Mouse (Mus musculus): ENCODE measurements around the gene Dynlt1a.
"Not testable (repeated sequence)": the region's sequence is repeated elsewhere in the genome, so short reads cannot be mapped to it uniquely, and the experiment has no call there.

The Dynlt1a gene

DNA sequence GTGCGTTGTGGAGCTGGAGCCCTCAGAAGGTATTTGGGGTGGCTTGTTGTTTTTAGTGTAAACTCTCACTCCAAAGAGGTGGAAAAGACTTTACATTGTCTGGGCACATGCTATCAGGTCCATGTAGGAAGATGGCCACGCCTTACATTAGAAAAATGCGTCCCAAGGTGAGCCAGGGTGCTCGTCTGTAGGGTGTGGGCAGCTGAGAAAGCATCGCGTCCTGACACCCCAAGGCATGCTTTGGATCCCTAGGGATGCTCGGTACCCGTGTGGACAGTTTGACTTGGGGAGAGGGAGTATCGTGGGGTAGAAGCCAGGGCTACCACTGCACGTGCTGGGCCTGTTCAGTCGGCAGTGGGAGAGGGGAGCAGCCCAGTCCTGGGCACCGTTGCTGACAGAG, 28.3 kb downstream of the Dynlt1a start:
- DNase-seq (ENCODE audit: low read depth in 1 of 2, low spot score in 2 of 2), result not testable (repeated sequence)

DNA sequence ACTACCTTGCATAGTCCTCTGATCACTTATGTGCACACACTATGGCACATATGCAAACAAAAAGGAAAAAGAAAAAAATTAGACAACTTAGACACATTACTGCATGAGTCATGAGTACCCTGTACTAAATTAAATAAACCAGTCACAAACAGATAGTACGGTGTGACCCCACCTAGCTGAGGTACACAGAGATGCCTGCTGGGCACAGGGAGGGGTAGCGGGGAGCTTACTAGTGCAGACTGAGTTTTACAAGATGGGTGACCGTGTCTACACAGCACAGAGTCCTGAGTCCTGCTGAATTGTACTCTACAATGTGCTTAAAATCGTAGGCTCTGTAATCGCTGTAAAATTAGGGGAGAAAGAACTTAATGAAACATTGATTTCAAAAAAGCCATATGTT, 31.1 kb downstream of the Dynlt1a start:
- DNase-seq (ENCODE audit: low read depth in 1 of 2, low spot score in 2 of 2), result not testable (repeated sequence)

DNA sequence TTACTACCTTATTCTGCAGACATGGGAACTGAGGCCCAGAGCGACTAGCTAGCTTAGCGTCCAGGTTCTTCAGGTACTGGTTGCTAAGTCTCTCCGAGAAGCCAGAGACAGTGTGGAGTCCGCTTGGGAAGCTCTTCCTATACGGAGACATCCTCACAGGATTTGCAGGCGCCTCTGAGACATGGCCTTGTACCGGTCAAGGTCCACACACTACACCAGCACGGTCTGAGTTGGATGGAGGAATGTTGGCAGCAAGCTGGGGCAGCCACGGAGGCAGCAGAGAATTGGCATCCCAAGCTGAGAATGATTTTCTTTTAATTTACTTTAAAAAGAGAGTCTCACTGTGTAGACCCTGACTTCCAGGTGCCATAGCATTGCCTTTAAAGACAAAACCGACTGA, 34.2 kb downstream of the Dynlt1a start:
- not testable (repeated sequence) for DNase-seq (ENCODE audit: low read depth in 1 of 2, low spot score in 2 of 2)

DNA sequence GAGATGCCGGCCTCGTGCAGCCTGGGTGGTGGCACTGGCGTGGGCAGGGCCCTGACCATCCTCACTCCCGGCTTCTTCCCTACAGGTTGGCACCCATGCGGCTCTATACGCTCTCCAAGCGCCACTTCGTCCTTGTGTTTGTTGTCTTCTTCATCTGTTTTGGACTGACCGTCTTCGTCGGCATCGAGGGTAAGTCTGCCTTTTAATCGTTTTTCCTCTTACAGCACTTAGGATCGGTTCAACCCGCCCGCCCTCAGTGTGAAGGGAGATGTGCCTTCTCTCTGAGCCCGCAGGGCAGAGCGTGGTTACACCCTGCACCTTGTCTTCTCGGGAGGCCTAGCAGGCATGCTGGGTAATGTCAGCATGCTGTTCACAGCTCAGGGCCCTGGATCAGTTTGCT, 36.8 kb downstream of the Dynlt1a start:
- not testable (repeated sequence) for DNase-seq (ENCODE audit: low read depth in 1 of 2, low spot score in 2 of 2)

DNA sequence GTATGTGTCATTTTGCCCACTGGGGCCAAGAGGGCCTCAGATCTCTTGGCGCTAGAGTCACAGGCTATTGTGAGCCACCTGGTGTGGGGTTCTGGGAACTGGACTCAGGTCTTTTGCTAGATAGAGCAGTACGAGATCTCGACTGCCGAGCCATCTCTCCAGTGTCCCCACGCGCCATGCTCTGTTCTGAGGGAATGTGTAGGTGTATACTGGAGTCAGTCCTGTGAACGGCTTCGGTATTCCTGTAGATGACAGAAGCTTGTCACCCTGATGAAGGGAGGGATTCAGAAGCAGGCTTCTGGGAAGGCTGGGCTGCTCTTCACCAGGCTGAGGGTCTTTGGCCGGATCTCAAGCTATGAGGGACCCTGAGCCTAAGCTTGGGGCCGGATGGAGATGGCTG, 37.5 kb downstream of the Dynlt1a start:
- not testable (repeated sequence) for DNase-seq (ENCODE audit: low read depth in 1 of 2, low spot score in 2 of 2)

DNA sequence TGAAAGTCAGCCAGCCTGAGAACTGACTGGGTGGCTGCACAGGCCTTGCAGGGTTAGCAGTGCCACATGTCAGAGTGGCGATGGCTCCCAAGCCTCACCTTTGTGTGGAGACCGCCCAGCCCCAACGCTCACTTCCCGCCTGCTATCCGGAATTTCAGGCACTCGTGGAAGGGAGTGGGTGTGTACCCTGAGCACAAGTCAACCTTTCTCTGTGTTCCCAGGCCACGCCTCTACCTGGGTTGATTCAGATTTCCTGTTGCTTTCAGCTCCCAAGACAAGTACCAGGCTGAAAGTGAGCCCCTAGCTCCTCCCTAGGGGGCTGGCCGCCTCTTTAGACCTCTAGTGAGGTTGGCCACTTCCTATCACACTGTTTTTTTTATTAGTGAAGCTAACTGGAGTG, 38.1 kb downstream of the Dynlt1a start:
- DNase-seq (ENCODE audit: low read depth in 1 of 2, low spot score in 2 of 2), result not testable (repeated sequence)

DNA sequence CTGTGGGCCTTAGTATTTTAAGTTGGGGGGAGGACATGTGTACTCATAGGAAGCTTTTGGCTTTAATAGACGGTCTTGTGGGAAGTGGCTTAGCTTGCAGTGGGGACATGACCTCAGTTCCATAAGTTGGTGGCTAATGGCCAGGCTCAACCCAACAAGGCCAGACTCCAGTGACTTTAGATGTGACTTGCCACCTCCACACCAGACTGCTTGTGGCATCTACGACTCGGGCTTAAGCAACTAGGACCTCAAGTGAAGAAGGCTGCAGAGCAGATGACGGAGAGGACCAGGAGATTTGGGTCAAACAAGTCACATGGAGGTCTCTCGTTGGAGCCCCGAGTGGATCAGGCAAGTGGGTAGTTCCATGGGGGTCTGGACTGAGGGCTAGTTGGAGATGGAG, 42.6 kb downstream of the Dynlt1a start:
- DNase-seq (ENCODE audit: low read depth in 1 of 2, low spot score in 2 of 2), result not testable (repeated sequence)

DNA sequence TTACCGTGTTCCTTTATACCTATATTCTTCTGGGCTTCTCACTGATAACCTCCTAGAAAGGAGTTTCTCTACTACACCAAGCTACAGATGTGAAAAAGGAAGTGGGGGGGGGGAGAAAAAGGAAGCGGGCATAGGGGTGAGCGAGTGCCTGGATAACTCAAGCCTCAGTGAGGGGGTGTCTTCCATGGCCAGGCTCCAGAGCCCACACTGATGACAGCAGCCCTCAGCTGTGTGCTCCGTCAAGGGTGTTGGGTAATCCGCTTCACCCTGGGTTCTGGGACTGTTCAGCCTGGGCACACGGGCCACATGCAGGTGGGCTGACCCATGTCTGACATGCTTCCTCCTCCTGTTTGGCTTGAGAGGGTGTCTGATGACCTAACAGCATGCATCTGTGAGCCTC, 45.3 kb downstream of the Dynlt1a start:
- not testable (repeated sequence) for DNase-seq (ENCODE audit: low read depth in 1 of 2, low spot score in 2 of 2)

DNA sequence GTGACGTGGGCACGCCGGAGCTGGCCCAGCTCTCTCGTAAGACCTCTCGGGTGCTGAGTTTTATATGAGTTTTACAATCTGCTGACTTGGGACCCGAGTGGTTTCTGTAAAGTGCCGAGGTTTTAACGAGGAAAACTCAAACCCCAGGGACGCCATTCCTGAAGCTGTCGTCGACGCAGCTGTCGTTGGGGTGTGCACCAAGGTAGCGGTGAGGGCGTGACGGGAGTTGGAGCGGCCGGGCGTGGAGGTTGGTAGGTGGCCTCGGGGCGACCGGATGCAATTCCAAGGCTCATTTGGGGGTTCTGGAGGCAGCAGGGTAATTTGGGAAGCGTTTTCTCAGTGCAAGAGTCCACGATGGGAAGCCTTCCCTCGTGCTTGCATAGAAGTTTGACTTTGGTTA, 46.5 kb downstream of the Dynlt1a start:
- DNase-seq (ENCODE audit: low read depth in 1 of 2, low spot score in 2 of 2), result not testable (repeated sequence)

DNA sequence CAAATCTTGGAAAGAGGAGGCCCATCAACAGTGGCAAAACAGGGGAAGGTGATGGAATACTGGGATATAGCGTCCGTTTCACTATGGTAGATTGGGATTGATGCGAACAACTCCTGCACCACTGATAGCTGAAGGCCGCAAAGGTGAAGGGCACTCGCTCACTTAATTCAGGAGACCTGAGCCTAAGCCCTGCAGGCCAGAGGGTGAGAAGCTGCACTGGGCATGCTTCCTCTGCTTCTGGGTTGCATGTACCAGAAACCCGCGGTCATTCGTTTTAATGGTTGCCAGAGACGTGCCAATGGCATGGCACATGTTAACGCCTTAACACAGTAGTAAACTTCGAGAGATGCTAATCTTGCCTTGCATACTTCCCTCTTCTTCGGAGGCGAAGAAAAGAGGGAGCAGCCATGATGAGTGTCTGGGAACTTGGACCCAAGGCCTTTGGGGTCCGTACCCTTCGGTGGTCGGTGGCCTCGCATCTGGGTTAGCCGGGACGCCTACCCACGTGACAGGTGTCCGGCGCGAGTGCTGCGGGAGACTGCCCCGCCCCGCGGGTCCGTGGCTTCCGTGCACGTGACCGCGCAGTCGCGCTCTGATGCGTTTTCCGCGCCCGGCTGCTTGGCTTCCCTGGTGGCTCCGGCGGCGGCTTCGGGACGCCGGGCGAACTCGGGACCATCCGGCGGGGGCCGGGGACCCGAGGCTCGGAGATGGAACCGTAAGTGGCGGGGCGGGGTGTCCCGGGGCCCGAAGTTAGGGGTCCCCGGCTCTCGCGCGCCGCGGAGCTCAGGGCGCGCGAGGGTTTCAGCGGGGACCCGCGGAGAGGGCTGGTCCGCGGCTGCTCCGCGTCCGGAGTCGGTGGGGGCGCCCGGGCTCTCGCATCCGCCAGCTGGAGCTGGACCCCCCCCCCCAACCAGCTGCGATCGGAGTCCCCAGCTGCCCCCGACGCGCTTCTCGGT, 47.1 kb downstream of the Dynlt1a start:
- DNase-seq (ENCODE audit: low read depth in 1 of 2, low spot score in 2 of 2), result not testable (repeated sequence)

DNA sequence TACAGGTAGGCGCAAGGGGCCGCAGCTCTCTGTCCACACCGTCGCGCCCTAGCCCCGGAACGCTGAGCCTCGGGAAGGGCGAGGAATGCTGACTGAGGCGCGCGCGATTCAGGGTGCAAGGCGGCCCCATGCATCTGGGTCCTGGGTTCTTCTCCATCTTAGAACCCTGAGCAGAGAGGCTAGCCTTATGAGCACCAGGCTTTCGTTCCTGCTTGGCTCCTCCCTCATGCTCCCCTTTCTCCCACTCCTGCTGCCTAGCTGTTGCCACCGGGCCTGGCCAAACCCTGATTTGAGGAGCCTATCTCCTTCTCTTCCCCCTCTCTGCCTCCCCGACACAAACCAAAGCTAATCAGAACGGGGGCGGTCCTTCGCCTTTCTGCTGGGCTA, 60.2 kb downstream of the Dynlt1a start:
- DNase-seq (ENCODE audit: low read depth in 1 of 2, low spot score in 2 of 2), result not testable (repeated sequence)

DNA sequence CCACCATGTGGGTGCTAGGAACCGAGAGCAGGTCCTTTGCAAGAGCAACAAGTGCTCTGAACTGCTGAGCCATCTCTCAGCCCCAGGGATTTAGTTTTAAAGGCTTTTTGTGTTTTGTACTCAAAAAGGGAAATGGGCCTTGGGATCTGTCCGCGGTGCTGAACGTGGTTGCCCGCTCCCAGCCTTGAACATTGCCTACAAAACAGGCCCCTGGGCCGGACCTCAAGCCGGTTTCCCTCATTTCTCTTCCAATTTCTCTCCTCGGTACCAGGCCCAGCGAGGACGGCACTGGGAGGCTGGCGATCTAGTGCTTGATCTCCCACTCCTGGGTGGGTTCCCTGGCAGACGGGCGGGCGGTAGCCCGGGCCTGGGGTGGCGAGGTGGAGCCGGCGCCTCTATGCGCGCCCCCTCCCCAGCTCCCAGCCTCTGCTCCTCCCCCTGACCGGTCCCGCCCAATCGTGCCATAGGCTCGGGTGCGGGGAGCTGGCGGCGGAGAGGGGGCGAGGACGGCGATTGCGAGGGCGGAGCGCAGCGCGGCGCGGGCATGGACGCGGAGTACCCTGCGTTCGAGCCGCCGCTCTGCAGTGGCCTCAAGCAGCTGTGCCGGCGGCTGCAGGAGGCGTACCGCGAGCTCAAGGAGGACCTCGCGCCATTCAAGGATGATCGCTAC, 60.8 kb downstream of the Dynlt1a start, which contains the start of gene Tmem181a:
Tmem181a (plus strand) TSS at position 461 of the 670 bp plus-strand sequence.
- DNase-seq (ENCODE audit: low read depth in 1 of 2, low spot score in 2 of 2), result not testable (repeated sequence)
